Mouse (Mus musculus) T-helper 17 cell (primary cell): ENCODE data around the gene Cacna1g.

ENCODE experiments used
- in situ Hi-C, 2 experiments: fragments of 300-600 bp; cut with MboI, MseI; formaldehyde crosslinking; loops; 1 replicate in 1 of 2; 2 replicates in 1 of 2; pipeline ENCODE4 v1.15.1; 2025; ENCODE audit warnings: high pct_unique_total_duplicates in 2 of 2

Cacna1g gene

GRCm38 (mm10) chr11:94451091-94451773 is 22.8 kb downstream of the Cacna1g start:
- in situ Hi-C loops = no loop called here

- in situ Hi-C loops = no loop called here
These were observed 24.1 kb downstream of the Cacna1g start for GRCm38 (mm10) chr11:94449886-94450285.

- in situ Hi-C loops = no loop called here
These were observed 24.8 kb downstream of the Cacna1g start for GRCm38 (mm10) chr11:94449239-94449638.

GRCm38 (mm10) chr11:94447017-94447416 is 27.0 kb downstream of the Cacna1g start:
- in situ Hi-C loops = no loop called here

- in situ Hi-C loops = no loop called here
These were observed 28.7 kb downstream of the Cacna1g start for GRCm38 (mm10) chr11:94445300-94445699.

GRCm38 (mm10) chr11:94444829-94445228 is 29.2 kb downstream of the Cacna1g start:
- in situ Hi-C loops = no loop called here

- in situ Hi-C loops = no loop called here
These were observed 32.2 kb downstream of the Cacna1g start for GRCm38 (mm10) chr11:94441752-94442151.

GRCm38 (mm10) chr11:94441122-94441521 is 32.9 kb downstream of the Cacna1g start:
- in situ Hi-C loops = no loop called here

GRCm38 (mm10) chr11:94440421-94440820 is 33.6 kb downstream of the Cacna1g start:
- in situ Hi-C loops = no loop called here

- in situ Hi-C loops = no loop called here
These were observed 44.9 kb downstream of the Cacna1g start for GRCm38 (mm10) chr11:94429011-94429651.

GRCm38 (mm10) chr11:94428091-94428835 is 45.7 kb downstream of the Cacna1g start:
- in situ Hi-C loops = no loop called here

- in situ Hi-C loops = no loop called here
These were observed 48.3 kb downstream of the Cacna1g start for GRCm38 (mm10) chr11:94425656-94426055.

GRCm38 (mm10) chr11:94425215-94425614 is 48.8 kb downstream of the Cacna1g start:
- in situ Hi-C loops = no loop called here

GRCm38 (mm10) chr11:94424380-94424779 is 49.6 kb downstream of the Cacna1g start:
- in situ Hi-C loops = no loop called here

GRCm38 (mm10) chr11:94423855-94424254 is 50.1 kb downstream of the Cacna1g start:
- in situ Hi-C loops = no loop called here

GRCm38 (mm10) chr11:94420991-94421390 is 53.0 kb downstream of the Cacna1g start:
- in situ Hi-C loops = no loop called here

- in situ Hi-C loops = no loop called here
These were observed 53.7 kb downstream of the Cacna1g start for GRCm38 (mm10) chr11:94420325-94420724.

- in situ Hi-C loops = loop anchor here in 1 of 2 experiments (5.0 kb wide), 1 partner anchor 63 kb away; no protein-coding TSS in a partner anchor
These were observed 54.8 kb downstream of the Cacna1g start for GRCm38 (mm10) chr11:94419004-94419727.

- in situ Hi-C loops = no loop called here
These were observed 60.0 kb downstream of the Cacna1g start for GRCm38 (mm10) chr11:94414042-94414441.

- in situ Hi-C loops = no loop called here
These were observed 60.5 kb downstream of the Cacna1g start for GRCm38 (mm10) chr11:94413516-94413915.

GRCm38 (mm10) chr11:94412998-94413469 is 61.0 kb downstream of the Cacna1g start:
- in situ Hi-C loops = no loop called here

- in situ Hi-C loops = no loop called here
These were observed 61.4 kb downstream of the Cacna1g start for GRCm38 (mm10) chr11:94412562-94412961.
